Mouse (Mus musculus): ENCODE measurements around the gene March4.
A peak's percentile ranks its signal among the peaks of the same experiment; 100 is the strongest.

March4 gene

GRCm38 (mm10) chr1:72449752-72450151 is 87.0 kb downstream of the March4 start:
- DNase-seq (ENCODE audit: low spot score), result no peak

- DNase-seq (ENCODE audit: low spot score), result no peak
These were observed 94.0 kb downstream of the March4 start for GRCm38 (mm10) chr1:72442747-72443146.

- peak; percentile 61 for DNase-seq (ENCODE audit: low spot score)
These were observed 97.6 kb downstream of the March4 start for GRCm38 (mm10) chr1:72439146-72439545.

GRCm38 (mm10) chr1:72436967-72437366 is 99.8 kb downstream of the March4 start:
- no peak for DNase-seq (ENCODE audit: low spot score)

GRCm38 (mm10) chr1:72434510-72434909 is 102.2 kb downstream of the March4 start:
- no peak for DNase-seq (ENCODE audit: low spot score)

GRCm38 (mm10) chr1:72432579-72432978 is 104.2 kb downstream of the March4 start:
- no peak for DNase-seq (ENCODE audit: low spot score)

- DNase-seq (ENCODE audit: low spot score), result no peak
These were observed 107.5 kb downstream of the March4 start for GRCm38 (mm10) chr1:72429107-72429807.

GRCm38 (mm10) chr1:72428526-72428925 is 108.2 kb downstream of the March4 start:
- no peak for DNase-seq (ENCODE audit: low spot score)

- no peak for DNase-seq (ENCODE audit: low spot score)
These were observed 110.3 kb downstream of the March4 start for GRCm38 (mm10) chr1:72426456-72426855.

- DNase-seq (ENCODE audit: low spot score), result no peak
These were observed 114.6 kb downstream of the March4 start for GRCm38 (mm10) chr1:72422121-72422520.

- no peak for DNase-seq (ENCODE audit: low spot score)
These were observed 116.5 kb downstream of the March4 start for GRCm38 (mm10) chr1:72420220-72420619.

GRCm38 (mm10) chr1:72418744-72419655 is 117.7 kb downstream of the March4 start:
- no peak for DNase-seq (ENCODE audit: low spot score)

GRCm38 (mm10) chr1:72414561-72415253 is 122.0 kb downstream of the March4 start:
- DNase-seq (ENCODE audit: low spot score), result no peak

- no peak for DNase-seq (ENCODE audit: low spot score)
These were observed 122.6 kb downstream of the March4 start for GRCm38 (mm10) chr1:72414133-72414532.

GRCm38 (mm10) chr1:72413205-72413604 is 123.5 kb downstream of the March4 start:
- no peak for DNase-seq (ENCODE audit: low spot score)

GRCm38 (mm10) chr1:72411108-72411507 is 125.6 kb downstream of the March4 start:
- DNase-seq (ENCODE audit: low spot score), result no peak

- DNase-seq (ENCODE audit: low spot score), result no peak
These were observed 126.8 kb downstream of the March4 start for GRCm38 (mm10) chr1:72409936-72410335.

GRCm38 (mm10) chr1:72406505-72407079 is 130.1 kb downstream of the March4 start:
- no peak for DNase-seq (ENCODE audit: low spot score)

- DNase-seq (ENCODE audit: low spot score), result no peak
These were observed 135.2 kb downstream of the March4 start for GRCm38 (mm10) chr1:72401331-72402069.

- no peak for DNase-seq (ENCODE audit: low spot score)
These were observed 136.1 kb downstream of the March4 start for GRCm38 (mm10) chr1:72400616-72401015.

GRCm38 (mm10) chr1:72399720-72400401 is 136.9 kb downstream of the March4 start:
- no peak for DNase-seq (ENCODE audit: low spot score)
